Mouse (Mus musculus) small intestine, adult 2 months (tissue): ENCODE results near the gene Sh3glb2.

Source experiments
- CTCF ChIP-seq: fragments of 200-500 bp; IDR thresholded peaks from 2 replicates; pipeline ENCODE4 v1.5.1; 2012; ENCODE audit warnings: low read depth, mild to moderate bottlenecking, control low read depth, inconsistent platforms, low read length, moderate library complexity, mixed read lengths; ENCODE audit not compliant: insufficient replicate concordance, insufficient read length; ENCODE audit errors: extremely low read depth
- POLR2A ChIP-seq: fragments of 200-500 bp; IDR thresholded peaks from 2 replicates; pipeline ENCODE4 v1.6.1; 2012; ENCODE audit warnings: low read depth, mild to moderate bottlenecking, control low read depth, inconsistent platforms, low read length, moderate library complexity

DNA sequence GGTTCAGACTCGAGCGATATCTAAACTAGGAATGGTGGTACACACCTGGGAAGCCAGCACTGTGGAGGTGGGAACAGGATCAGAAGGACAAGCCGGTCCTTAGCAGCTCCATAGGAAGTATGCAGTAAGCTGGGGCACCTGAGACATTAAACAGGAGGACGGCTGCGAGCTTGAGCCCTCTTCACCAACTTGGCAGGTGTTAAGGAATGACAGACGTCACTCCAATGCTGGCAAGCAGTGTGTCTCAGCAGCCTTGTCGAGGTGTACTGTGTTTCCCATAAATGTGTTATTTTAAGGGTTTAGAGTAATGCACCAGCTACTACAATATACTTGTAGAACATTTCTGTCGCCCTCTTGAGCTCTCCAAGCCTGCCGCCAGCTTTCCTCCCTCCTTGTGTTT is 27.8 kb upstream of the Sh3glb2 start:
- TF ChIP-seq POLR2A (no peak), CTCF (no peak)
